Mouse (Mus musculus): ENCODE data around the gene Ptpn12. TPM values are rescaled to one million over a fixed set of nuclear protein-coding genes. Genes with fewer than 3 reads are reported as not detected.

Ptpn12 gene
- 12.5 and 16.2 TPM in 2 replicates for polyA plus RNA-seq (2012; rRNA removed)

DNA sequence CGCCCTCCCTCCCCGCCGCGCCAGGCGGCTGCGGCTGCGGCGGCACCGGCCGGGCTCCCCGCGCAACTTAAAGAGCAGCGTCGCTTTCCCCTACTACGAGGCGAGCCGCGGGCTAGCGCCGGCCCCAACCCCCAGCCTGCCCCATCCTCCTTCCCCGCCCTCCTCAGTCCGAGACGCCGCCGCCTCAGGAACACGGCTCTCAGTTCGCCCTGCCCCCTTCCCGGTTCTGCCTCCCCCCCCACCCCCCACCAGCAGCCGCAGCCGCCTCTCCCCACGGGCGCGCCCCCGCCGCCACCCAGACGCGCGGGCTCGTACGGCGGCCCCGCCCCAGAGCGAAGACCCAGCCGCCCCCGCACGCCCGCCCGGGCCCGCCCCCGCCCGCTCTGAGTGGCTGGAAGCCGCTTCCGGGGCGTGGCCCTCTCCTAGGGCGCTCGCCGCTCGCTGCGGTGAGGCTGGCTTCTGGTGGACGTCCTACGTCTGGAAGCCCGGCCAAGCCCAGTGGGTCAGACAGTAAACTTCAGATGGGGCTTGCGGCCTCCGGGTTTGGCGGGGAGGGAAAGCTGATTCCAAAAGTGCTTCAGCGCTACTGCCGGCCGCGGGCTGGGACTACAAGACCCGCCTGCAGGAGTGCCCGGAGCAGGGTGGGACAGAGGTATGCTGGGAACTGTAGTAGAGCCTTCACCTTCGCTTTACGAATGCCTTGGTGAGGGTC, at the start of gene Ptpn12:
Ptpn12 (minus strand) TSS at position 92 of the 712 bp plus-strand sequence.
- TF ChIP-seq CTCF (IDR thresholded peaks at IDR 0.05; ENCODE audit: control insufficient read depth, insufficient read depth, insufficient replicate concordance, low read depth, low read length): no peak
- peak; percentile 94 for TF ChIP-seq POLR2A (IDR thresholded peaks at IDR 0.05; ENCODE audit: control insufficient read depth, low read depth, low read length)
- Histone ChIP-seq H3K27me3 (ENCODE audit: control insufficient read depth, insufficient read depth, low read length) (no peaks in the 10 kb centered on the region), H3K4me3 (ENCODE audit: control insufficient read depth, low read depth, low read length) (peak within 1 kb of the TSS; percentile 96), H3K36me3 (ENCODE audit: control insufficient read depth, insufficient read depth, low read length) (no peaks in the 10 kb centered on the region), H3K4me1 (ENCODE audit: control insufficient read depth, insufficient read depth, low read length) (peaks cover 8% of the 10 kb centered on the region), H3K27ac (ENCODE audit: control insufficient read depth, insufficient read depth, low read depth, low read length) (peak within 1 kb of the TSS; percentile 93)

DNA sequence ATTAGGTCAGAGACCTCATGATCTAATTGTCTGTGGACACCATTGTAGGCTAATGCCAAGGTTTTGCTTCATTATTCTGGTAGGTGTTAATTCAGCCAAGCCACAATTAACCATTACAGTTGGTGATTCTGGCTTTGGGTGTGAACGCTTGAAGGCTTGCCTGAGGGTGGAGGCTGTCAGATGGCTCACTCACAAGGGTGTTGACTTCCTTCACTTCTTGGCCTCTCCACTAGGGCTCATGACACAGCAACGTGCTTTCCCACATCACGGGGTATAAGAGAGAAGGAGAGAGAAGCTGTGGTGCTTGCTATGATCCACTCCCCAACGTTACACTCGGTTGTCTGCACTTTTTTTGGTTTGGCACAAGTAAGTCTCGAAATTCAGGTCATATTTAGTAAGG, 35.5 kb upstream of the Ptpn12 start:
- H3K27me3 ChIP-seq (ENCODE audit: control insufficient read depth, insufficient read depth, low read length): no peaks in the 10 kb centered on the region
- no peaks in the 10 kb centered on the region for H3K36me3 ChIP-seq (ENCODE audit: control insufficient read depth, insufficient read depth, low read length)
- H3K4me1 ChIP-seq (ENCODE audit: control insufficient read depth, insufficient read depth, low read length): no peaks in the 10 kb centered on the region
- no peak overlapping the region for H3K27ac ChIP-seq (ENCODE audit: control insufficient read depth, insufficient read depth, low read depth, low read length)
- no peak overlapping the region for H3K4me3 ChIP-seq (ENCODE audit: control insufficient read depth, low read depth, low read length)
- TF ChIP-seq CTCF (IDR thresholded peaks at IDR 0.05; ENCODE audit: control insufficient read depth, insufficient read depth, insufficient replicate concordance, low read depth, low read length): no peak
- TF ChIP-seq POLR2A (IDR thresholded peaks at IDR 0.05; ENCODE audit: control insufficient read depth, low read depth, low read length): no peak

DNA sequence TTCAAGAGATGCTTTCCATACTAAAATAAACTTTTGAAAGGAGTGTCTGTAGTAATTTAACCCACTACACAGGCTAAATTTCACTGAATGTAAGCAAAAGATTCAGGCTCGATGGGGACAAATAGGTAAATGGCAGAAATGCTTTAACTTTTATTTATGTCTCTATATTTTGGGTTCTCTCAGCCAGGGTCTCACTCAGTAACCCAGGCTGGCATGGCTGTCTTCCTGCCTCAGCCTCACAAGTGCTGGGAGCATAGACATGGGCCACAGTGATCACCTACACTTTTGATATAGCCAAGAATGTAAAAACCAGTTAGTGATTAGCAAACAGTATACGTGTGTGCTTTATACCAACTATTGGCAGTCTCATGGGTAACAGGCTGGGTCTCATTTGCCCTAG, 1.5 kb upstream of the Ptpn12 start:
- Histone ChIP-seq H3K36me3 (ENCODE audit: control insufficient read depth, insufficient read depth, low read length) (no peaks in the 10 kb centered on the region), H3K4me3 (ENCODE audit: control insufficient read depth, low read depth, low read length) (no peak overlapping the region), H3K27me3 (ENCODE audit: control insufficient read depth, insufficient read depth, low read length) (no peaks in the 10 kb centered on the region), H3K4me1 (ENCODE audit: control insufficient read depth, insufficient read depth, low read length) (peaks cover 8% of the 10 kb centered on the region), H3K27ac (ENCODE audit: control insufficient read depth, insufficient read depth, low read depth, low read length) (no peak overlapping the region)
- TF ChIP-seq POLR2A (IDR thresholded peaks at IDR 0.05; ENCODE audit: control insufficient read depth, low read depth, low read length) (no peak), CTCF (IDR thresholded peaks at IDR 0.05; ENCODE audit: control insufficient read depth, insufficient read depth, insufficient replicate concordance, low read depth, low read length) (no peak)

DNA sequence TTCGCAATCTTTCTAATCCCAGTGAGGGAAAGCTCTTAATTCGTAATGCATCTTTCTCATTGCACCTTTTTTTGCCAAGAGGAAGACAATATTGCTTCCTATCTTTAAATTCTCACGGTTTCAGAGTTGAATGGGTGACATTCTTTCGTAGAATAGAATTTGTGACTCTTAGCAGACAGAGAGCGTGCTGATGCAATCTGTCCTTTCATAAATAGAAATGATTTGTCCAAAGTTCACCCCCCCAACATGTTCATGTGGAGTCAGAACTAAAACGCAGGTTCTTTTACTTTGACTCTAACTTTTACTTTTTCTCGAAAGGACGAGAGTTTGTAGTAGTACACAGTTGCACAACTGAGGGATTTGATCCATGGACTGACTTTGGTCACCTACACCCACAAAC, 884 bp upstream of the Ptpn12 start:
- Histone ChIP-seq H3K27me3 (ENCODE audit: control insufficient read depth, insufficient read depth, low read length) (no peaks in the 10 kb centered on the region), H3K4me1 (ENCODE audit: control insufficient read depth, insufficient read depth, low read length) (peaks cover 8% of the 10 kb centered on the region), H3K27ac (ENCODE audit: control insufficient read depth, insufficient read depth, low read depth, low read length) (peak overlapping the region; percentile 93), H3K36me3 (ENCODE audit: control insufficient read depth, insufficient read depth, low read length) (no peaks in the 10 kb centered on the region), H3K4me3 (ENCODE audit: control insufficient read depth, low read depth, low read length) (peak overlapping the region; percentile 96)
- TF ChIP-seq POLR2A (IDR thresholded peaks at IDR 0.05; ENCODE audit: control insufficient read depth, low read depth, low read length): no peak

DNA sequence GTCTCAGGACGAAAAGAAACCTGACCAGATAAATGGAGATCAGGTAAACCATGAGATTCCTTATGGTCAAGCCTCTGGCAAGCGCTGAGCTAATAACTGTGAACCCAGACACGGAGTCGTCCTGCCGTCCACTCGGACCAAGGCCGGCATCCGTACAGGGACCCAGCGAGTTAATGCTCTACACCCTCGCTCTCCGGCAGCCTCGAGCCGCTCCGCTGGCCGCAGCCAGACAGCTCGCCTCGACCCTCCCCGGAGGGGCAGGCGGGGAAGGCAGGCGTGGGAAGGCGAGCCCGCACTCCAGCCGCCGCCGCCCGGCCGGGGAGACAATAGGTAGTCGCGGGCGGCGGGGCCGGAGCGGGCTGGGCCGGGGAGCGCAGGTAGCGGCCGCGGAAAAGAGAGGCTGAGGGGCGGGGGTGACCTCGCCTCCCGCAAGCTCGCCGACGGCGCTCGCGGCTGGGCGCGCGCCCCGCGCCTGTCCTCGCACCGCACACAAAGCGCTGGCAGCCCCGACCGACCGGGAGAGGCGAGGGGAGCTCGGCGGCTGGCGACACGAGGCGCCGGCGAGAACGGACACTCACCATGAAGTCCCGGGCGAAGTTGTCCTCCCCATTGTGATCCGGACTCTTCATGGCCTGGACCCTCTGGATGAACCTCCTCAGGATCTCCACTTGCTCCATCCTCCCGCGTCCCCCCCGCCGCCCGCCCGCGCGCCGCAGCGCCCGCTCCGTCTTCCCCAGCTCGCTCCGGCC, 466 bp downstream of the Ptpn12 start:
- Histone ChIP-seq H3K27me3 (ENCODE audit: control insufficient read depth, insufficient read depth, low read length) (no peaks in the 10 kb centered on the region), H3K4me3 (ENCODE audit: control insufficient read depth, low read depth, low read length) (peak overlapping the region; percentile 89), H3K36me3 (ENCODE audit: control insufficient read depth, insufficient read depth, low read length) (no peaks in the 10 kb centered on the region), H3K4me1 (ENCODE audit: control insufficient read depth, insufficient read depth, low read length) (peaks cover 8% of the 10 kb centered on the region), H3K27ac (ENCODE audit: control insufficient read depth, insufficient read depth, low read depth, low read length) (peak overlapping the region; percentile 81)
- TF ChIP-seq CTCF (IDR thresholded peaks at IDR 0.05; ENCODE audit: control insufficient read depth, insufficient read depth, insufficient replicate concordance, low read depth, low read length) (no peak), POLR2A (IDR thresholded peaks at IDR 0.05; ENCODE audit: control insufficient read depth, low read depth, low read length) (0 out of 2 replicates have a peak, but pooled peaks have one; percentile 25)

DNA sequence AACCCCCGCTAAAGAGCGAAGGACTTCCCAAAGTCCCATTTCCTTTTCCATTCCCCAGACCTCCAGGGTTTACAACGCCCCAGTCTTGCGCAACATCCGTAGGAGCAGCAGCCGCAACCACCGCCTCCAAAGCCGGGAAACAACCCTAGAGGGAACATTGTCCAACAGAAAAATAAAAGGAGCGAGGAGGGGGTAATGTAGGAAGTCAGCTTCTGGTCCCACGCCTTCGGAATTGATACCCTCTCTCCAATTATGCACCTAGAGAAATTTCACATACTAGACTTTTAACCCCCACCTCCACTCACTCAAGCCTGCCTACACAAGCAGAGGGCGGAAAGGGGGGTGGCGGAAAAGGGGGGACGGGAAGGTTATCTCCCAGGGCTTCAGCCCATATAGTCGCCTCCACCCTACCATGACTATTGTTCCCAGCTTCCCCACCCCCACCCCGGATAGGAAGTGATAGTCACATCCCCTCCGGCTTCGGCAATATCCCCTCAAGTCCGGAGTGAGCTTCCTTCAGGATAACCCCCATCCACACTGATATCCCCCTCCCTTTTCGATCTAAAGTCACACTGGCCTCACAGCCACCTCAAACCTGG, 1.1 kb downstream of the Ptpn12 start:
- no peaks in the 10 kb centered on the region for H3K27me3 ChIP-seq (ENCODE audit: control insufficient read depth, insufficient read depth, low read length)
- H3K4me1 ChIP-seq (ENCODE audit: control insufficient read depth, insufficient read depth, low read length): peaks cover 8% of the 10 kb centered on the region
- TF ChIP-seq POLR2A (IDR thresholded peaks at IDR 0.05; ENCODE audit: control insufficient read depth, low read depth, low read length): no peak
- TF ChIP-seq CTCF (IDR thresholded peaks at IDR 0.05; ENCODE audit: control insufficient read depth, insufficient read depth, insufficient replicate concordance, low read depth, low read length): no peak
- peak overlapping the region; percentile 89 for H3K4me3 ChIP-seq (ENCODE audit: control insufficient read depth, low read depth, low read length)
- H3K36me3 ChIP-seq (ENCODE audit: control insufficient read depth, insufficient read depth, low read length): no peaks in the 10 kb centered on the region
- peak overlapping the region; percentile 81 for H3K27ac ChIP-seq (ENCODE audit: control insufficient read depth, insufficient read depth, low read depth, low read length)
